Mouse (Mus musculus) testis, adult 2 months (tissue): ENCODE results near the gene Ssbp4.

Source experiments
- CTCF ChIP-seq: fragments of 200-500 bp; IDR thresholded peaks from 2 replicates; pipeline ENCODE4 v1.5.1; 2012; ENCODE audit warnings: low read depth, mild to moderate bottlenecking, inconsistent platforms, low read length, moderate library complexity; ENCODE audit not compliant: control insufficient read depth, insufficient read depth, insufficient replicate concordance
- POLR2A ChIP-seq: fragments of 200-500 bp; IDR thresholded peaks from 2 replicates; pipeline ENCODE4 v1.6.1; 2012; ENCODE audit warnings: low read depth, mild to moderate bottlenecking, inconsistent platforms, low read length, moderate library complexity; ENCODE audit not compliant: control insufficient read depth

GRCm38 (mm10) chr8:70614469-70614868, 5.8 kb upstream of the Ssbp4 start:
- TF ChIP-seq CTCF: no peak
- TF ChIP-seq POLR2A: no peak
